Mouse (Mus musculus) ES-CJ7 (cell line): Measurements from ENCODE around the gene Dennd4b.
A peak's percentile ranks its signal among the peaks of the same experiment; 100 is the strongest.
"Not testable (repeated sequence)": the region's sequence is repeated elsewhere in the genome, so short reads cannot be mapped to it uniquely, and the experiment has no call there.

Experiments used
- DNase-seq: peaks from one replicate; pipeline ENCODE4 v3.0.0; 2011; ENCODE audit warnings: low read depth, low spot score

Dennd4b gene

GRCm38 (mm10) chr3:90253174-90253573 lies 11.8 kb upstream of the Dennd4b start:
- not testable (repeated sequence) for DNase-seq

GRCm38 (mm10) chr3:90253653-90254418 lies 11.1 kb upstream of the Dennd4b start, which contains the start of gene Crtc2:
Gene Crtc2 (plus strand): TSS chr3:90254163.
- DNase-seq = peak; percentile 98

- DNase-seq = no peak
These were observed 10.4 kb upstream of the Dennd4b start for GRCm38 (mm10) chr3:90254419-90255193.

- no peak for DNase-seq
These were observed 9.8 kb upstream of the Dennd4b start for GRCm38 (mm10) chr3:90255194-90255565.

DNA sequence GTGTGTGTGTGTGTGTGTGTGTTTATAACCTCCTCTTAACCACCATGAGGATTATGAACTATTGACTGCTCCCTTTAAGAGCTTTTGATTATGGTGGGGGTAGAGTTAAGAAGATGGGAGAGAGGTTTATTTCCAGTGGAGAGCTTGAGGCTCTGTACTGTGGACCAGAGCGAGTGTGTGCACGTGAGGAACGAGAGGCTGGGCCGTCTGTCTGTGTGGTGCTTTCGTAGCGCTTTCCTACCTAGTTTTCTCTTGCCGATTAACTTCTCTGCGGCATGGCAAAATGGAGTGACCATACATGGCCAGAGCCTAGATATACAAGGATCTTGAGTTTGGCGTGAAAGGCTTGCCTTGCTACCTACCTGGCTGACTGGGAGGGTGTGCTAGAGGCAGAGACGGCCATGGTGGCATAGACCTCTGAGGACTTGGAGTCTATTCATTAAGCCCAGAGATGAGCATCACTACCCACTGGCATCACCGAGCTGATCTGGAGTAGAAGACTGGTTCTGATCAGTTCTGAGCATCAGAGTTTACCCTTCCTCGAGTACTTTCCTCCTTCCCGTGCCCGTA lies 9.1 kb upstream of the Dennd4b start:
- no peak for DNase-seq

DNA sequence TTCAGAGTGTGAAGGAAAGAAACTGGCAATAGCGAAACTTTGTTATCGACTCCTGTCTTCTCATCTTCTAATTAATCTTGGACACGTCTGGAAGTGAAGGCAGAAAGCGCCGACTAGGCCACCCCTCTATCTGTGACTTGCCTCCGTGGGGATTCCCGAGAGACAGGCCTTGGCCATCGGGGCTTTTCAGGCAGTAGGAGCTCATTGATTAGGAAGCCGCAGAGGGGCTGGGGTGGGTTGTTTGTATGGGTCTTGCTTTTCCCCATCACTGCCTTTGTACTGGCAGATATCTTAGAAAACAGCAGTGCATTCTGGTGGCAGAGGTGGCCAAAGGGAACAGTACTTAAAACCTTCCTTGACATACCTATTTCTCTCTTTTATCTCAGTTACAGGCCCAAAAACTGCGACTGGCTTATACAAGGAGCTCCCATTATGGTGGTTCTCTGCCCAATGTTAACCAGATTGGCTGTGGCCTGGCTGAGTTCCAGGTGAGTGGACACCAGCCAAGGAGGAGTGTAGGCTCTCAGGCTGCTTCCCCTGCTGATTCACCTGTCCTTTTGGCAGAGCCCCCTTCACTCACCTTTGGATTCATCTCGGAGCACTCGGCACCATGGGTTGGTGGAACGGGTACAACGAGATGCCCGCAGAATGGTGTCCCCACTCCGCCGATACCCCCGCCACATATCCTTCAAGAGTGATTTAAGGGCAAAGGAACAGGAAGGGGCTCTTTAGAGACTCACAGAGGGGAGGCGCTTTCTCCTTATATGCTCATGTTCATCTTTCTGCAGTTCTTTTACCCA lies 8.1 kb upstream of the Dennd4b start:
- DNase-seq = no peak

- no peak for DNase-seq
These were observed 6.5 kb upstream of the Dennd4b start for GRCm38 (mm10) chr3:90258521-90258920.

DNA sequence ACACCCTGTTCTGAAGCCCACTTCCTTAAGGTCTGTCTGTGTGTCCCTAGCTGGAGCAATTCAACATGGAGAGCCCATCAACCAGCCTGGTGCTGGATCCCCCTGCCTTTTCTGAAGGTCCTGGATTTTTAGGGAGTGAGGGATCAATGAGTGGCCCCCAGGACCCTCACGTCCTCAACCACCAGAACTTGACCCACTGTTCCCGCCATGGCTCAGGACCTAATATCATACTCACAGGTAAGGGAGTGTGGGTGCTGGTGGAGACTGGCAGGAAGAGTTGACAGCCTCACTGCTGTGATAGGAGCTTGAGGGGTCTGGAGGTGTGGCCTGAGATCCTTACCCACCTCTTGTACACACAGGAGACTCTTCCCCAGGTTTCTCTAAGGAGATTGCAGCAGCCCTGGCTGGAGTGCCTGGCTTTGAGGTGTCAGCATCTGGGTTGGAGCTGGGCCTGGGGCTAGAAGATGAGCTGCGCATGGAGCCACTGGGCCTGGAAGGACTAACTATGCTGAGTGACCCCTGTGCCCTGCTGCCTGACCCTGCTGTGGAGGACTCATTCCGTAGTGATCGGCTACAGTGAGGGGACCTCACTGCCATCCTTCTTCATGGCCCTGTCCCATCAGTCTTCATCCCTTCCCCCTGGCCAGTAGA lies 1.7 kb upstream of the Dennd4b start:
- DNase-seq = no peak

GRCm38 (mm10) chr3:90264687-90265033 lies 325 bp upstream of the Dennd4b start:
- no peak for DNase-seq

DNA sequence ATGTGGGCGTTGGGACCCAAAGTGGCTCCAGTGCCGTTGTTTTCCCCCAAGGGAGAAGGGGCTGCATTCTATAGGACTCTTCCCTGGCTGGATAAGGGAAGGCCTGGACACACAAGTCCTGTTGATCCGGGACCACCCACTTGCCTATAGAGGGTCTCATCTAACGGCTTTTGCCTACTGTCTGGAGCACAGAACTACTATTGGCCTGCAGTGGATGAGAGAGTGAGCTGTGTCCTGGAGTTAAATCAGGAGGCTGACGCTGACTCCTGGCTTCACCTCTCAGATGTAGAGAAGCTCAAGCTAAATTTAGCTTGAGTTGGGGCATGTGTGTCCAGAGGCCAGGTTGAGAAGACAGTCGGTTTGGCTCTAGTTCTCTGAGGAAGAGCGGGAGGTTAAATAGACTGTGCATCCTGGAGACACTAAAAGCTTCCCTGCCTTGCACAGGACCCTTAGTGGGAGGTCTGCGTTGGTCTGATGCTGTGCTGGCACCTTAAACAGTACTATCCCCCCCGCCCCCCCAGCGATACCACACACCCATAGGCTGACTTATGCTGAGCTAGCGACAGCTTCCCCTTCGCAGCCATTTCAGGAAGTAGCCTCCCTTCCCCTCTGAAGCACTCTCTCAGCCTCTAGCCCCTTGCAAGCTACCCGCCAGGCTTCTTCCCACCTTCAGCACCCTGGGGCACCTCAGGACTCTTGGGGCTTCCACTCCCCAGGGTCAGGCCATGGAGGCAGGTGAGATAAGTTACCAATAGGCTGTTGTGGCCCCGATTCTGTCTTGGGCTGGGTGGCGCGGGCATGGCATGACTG lies 1.2 kb downstream of the Dennd4b start:
- peak; percentile 39 for DNase-seq

DNA sequence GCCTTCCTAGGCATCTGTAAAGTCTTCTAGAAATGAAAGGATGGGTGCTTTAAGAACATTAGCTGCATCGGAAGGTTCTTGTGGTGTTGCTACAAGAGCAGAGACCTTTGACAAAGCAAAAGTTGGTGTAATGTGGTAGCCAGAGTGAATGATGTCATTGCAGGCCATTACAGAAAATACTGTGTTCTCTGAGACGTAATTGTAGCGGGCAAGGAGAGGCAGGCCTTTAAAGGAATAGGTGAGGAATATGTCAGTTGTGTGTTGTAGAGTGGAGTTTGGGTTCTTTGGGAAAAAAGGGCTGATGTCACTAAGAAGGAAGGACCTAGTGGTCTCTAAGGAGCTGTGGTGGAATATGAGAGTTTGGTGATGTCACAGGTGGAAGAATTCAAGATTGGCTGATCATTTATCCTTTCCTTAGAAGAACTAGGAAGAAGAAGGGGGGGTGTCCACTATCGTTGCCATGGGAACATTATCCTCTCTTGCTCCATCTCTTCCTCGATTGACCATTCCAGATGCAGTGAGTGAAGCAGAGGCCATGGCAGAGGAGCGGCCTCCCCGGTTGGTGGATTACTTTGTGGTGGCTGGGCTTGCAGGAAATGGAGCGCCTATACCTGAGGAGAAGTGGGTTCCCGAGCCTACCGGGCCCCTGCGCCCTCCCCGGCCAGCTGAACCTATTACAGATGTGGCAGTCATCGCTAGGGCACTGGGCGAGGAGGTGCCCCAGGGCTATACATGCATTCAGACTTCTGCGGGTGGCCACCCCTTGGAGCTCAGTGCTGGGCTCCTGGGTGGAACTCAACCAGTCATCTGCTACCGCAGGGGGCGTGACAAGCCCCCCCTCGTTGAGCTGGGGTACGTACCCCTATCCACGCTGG lies 2.2 kb downstream of the Dennd4b start:
- no peak for DNase-seq

GRCm38 (mm10) chr3:90268190-90268589 lies 3.2 kb downstream of the Dennd4b start:
- no peak for DNase-seq

DNA sequence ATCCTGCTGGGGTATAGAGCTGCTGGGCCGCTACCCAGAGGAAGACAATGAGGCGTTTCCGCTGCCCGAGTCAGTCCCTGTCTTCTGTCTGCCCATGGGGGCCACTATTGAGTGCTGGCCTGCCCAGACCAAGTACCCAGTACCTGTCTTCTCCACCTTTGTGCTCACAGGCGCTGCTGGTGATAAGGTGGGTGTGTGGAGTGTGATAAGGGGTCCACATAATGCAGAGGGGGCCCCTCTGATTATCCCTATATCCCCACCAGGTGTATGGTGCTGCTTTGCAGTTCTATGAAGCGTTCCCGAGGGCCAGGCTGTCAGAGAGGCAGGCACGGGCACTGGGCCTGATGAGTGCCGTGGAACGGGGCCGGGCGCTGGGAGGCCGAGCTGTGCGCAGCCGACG lies 4.0 kb downstream of the Dennd4b start:
- DNase-seq = no peak

DNA sequence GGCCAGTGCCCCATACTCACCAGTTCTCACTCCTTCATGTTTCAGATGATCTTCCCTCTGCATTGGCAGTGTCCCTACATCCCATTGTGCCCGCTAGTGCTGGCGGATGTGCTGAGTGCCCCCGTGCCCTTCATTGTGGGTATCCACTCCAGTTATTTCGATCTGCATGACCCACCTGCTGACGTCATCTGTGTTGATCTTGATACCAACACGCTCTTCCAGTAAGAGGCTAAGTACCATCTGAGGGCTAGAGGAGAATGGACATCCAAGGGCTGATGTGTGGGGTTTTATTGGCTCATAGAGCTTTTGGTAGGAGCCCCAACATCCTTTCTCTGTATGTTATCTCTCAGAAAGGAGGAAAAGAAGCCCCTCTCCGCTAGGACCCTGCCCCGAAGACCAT lies 5.8 kb downstream of the Dennd4b start:
- no peak for DNase-seq

- DNase-seq = peak; percentile 56
These were observed 7.2 kb downstream of the Dennd4b start for GRCm38 (mm10) chr3:90272170-90272569.

DNA sequence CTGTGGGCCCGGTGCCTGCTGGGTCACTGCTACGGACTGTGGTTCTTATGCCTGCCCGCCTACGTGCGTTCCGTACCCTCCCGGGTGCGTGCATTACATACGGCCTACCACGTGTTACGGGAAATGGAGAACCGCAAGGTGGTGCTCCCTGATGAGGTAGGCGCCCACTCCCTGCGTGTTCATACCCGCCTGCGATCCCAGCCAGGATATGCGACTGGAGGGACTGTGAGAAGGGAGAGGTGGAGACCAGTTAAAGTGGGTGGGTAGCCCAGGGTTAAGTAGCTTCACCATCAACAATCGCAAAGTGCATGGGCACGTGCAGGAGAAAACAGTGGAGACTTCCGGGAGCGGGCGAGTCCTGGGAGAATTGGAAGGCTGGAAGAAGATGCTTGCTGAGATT lies 8.9 kb downstream of the Dennd4b start:
- peak; percentile 46 for DNase-seq

DNA sequence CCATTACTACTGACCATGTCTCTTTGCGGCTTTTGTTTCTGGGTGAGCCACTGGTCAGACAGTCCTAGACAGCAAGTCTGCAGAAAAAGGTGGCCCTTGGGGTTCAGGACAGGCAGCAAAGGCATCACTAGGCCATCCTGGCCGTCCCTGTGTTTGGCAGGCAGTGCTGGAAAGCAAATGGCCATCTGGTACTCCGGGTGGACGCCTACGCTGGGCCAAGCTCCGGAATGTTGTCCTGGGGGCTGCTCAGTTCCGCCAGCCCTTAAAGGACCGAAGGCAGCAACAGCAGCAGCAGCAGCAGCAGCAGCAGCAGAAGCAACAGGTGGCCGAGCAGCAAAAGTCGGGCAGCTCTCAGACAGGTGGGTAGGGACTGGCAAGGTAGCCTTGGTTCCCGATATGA lies 10.3 kb downstream of the Dennd4b start:
- no peak for DNase-seq

DNA sequence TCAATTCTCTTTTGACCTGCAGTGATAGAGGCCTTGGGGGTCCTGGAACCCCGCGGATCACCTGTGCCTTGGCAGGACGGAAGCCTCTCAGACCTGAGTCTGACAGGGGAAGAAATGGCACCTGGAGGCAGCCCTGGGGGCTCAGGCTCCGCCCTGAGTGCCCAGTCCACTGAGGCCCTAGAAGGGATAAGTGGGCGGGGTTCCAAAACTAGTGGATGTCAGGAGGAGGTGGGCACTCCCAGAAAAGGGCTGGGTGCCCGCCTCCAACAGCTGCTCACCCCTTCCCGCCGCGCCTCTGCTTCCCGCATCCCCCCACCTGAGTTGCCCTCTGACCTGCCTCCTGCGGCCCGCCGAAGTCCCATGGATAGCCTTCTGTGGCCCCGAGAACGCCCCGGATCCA lies 11.9 kb downstream of the Dennd4b start:
- no peak for DNase-seq

DNA sequence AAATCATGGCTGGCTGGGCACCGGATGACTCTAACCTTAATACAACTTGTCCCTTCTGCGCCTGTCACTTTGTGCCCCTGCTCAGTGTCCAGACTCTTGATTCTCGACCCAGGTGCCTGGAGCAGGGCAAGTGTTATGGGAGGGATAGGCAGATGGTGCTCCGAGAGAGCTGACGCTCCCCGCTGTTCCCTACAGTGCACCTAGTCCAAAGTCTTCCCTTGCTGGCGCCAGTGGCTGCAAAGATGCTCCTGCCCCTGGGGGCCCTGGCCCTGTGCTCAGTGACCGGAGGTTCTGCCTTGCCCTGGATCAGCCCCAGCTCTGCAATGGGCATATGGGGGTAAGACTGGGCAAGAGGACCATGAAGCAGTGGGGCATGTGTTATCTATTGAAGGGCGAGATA lies 12.8 kb downstream of the Dennd4b start:
- DNase-seq = no peak

- no peak for DNase-seq
These were observed 13.2 kb downstream of the Dennd4b start for GRCm38 (mm10) chr3:90278211-90278610.
